Mouse (Mus musculus): ENCODE data around the gene Ddx58.

- no peak for TF ChIP-seq CTCF (IDR thresholded peaks at IDR 0.05; ENCODE audit: low read depth, low read length)
- no peak for TF ChIP-seq POLR2A (IDR thresholded peaks at IDR 0.05; ENCODE audit: insufficient read depth, low read length)
- TF ChIP-seq EP300 (IDR thresholded peaks at IDR 0.05; ENCODE audit: insufficient read depth, low read depth, low read length): no peak
Observed at GRCm38 (mm10) chr4:40160591-40161434, 78.8 kb downstream of the Ddx58 start.

Measured in ES-Bruce4 (cell line).